Mouse (Mus musculus) layer of hippocampus, postnatal 14 days (tissue): Measurements from ENCODE around the gene Tbxas1. TPM values are rescaled to one million over a fixed set of nuclear protein-coding genes. Genes with fewer than 3 reads are reported as not detected.

Experiments used
- DNase-seq, 2 experiments: peaks; one replicate each; pipeline ENCODE4 v3.0.0; 2021 to 2022; ENCODE audit warnings: low spot score in 2 of 2, mixed read lengths in 1 of 2
- total RNA-seq, 2 experiments: library from RNA; stranded (reverse); gene quantifications; 2 replicates each; pipeline ENCODE4 v1.2.3; 2021

Tbxas1 gene
- total RNA-seq, 2 experiments from 2014 or later, result 1.9 to 3.1 TPM

DNA sequence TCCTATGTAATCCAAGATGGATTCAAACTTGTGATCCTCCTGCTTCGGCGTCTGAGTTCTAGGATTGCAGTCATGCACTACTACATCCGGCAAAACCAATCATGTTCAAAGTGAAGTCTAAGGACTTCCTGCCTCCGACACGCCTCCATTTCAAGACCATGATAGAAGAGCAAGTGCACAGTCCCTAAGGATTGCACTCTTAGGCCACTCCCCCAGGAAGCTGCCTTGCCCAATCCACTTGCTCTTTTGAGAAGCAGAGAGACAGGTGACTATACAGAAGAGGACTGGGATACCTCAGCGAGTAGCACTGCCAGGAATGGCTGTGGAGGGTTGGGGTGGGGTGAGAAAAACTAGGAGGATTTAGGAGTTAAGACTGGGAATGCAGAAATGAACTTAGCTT lies 14.0 kb downstream of the Tbxas1 start:
- no peak for DNase-seq

DNA sequence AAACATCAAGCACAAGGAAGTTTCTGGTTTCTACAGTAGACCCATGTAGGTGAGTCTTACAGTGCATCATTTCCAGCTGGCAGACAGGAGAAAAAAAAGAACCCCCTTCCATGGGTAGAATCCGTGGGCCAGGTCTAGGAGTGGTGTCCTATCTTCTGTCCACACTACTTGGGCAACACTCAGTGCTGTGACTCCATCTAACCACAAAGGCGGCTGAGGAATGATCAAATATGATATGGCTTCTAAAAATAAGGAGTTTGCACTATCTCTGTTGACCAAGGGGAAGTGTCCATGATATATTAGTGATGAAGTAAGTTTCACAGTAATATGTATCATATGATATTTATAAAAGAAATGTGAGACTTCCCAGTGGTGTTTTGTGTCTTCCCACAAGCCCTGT lies 16.8 kb downstream of the Tbxas1 start:
- no peak for DNase-seq

DNA sequence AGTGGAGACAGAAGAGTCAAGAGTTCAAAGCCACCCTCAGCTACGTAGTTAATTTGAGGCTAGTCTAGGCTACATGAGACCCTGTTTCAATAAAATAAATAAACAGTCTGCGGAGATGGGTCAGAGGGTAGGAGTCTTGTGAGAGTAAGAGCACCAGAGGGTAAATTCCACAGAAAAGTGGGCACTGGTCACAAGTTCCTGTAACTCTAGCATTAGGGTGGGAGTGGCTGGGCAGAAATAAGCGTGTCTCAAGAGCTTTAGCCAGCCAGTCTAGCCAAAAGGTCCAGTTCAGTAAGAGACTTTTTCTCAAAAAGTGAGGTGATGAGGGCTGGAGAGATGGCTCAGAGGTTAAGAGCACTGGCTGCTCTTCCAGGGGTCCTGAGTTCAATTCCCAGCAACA lies 18.4 kb downstream of the Tbxas1 start:
- no peak for DNase-seq

GRCm38 (mm10) chr6:38900073-38900472 lies 24.9 kb downstream of the Tbxas1 start:
- DNase-seq, result no peak

GRCm38 (mm10) chr6:38900479-38901126 lies 25.4 kb downstream of the Tbxas1 start:
- DNase-seq, result no peak

DNA sequence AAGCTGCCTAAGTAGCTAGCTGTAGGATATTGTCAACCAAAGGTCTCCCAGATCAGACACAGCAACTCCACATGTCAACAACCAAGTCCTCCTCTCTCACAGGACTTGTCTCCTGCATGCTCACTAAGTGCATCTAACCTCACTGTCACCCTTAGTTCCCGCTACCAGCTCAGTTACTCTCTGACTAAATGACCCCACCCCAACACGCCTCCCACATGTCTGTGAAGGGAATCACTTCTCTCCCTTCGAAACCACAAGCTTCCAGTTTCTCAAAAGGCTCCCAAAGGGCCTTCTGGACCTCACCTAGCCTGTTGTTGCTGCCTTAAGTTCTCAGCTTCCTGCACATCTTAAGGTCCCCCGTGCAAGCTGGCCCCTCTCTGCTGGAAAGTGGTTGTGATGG lies 25.9 kb downstream of the Tbxas1 start:
- DNase-seq, result no peak

DNA sequence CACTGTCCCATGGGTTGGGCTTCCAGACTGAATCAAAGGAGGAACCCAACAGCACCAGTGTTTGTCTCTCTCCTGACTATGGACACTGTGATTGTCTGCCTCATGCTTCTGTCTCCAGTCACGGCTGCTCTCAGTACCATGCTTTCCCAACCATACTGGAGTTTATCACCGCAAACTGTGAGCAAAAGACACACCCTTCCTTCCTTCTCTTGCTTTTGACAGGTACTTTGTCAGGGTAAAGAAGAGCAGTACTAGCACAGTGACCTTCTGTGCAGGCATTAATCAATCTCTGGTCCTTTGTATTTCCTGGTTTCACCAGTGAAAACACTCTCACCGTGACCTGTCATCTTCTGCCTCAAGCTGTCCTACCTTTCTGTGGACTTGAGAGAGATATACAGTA lies 26.4 kb downstream of the Tbxas1 start:
- no peak for DNase-seq

GRCm38 (mm10) chr6:38902820-38903439 lies 27.7 kb downstream of the Tbxas1 start:
- no peak for DNase-seq

GRCm38 (mm10) chr6:38906005-38906404 lies 30.8 kb downstream of the Tbxas1 start:
- no peak for DNase-seq

- DNase-seq, result no peak
Observed at GRCm38 (mm10) chr6:38908401-38908800, 33.2 kb downstream of the Tbxas1 start.

- DNase-seq, result peak; percentile 29 to 50
Observed at GRCm38 (mm10) chr6:38910828-38911559, 35.8 kb downstream of the Tbxas1 start.

GRCm38 (mm10) chr6:38912121-38912660 lies 37.0 kb downstream of the Tbxas1 start:
- no peak for DNase-seq

DNA sequence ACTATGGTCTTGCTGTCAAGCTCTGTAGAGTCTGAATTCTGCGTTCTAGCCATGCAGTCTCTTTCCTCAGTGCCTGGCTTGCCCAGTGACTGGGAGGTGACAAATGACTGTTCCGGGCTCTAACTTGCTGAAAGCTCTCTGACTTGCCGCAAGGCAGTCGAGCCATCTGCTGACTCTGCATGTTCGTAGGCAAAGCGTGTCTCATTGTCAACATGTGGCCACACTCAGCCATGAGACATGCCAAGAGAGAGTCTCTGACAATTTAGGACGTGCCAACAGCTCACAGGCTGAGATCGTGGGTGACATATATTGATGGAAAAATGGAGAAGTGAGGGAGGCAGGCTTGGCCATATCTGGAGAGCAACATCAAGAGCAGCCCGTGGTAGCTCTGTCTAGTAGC lies 37.6 kb downstream of the Tbxas1 start:
- peak in 1 of 2 experiments; percentile 43 for DNase-seq

DNA sequence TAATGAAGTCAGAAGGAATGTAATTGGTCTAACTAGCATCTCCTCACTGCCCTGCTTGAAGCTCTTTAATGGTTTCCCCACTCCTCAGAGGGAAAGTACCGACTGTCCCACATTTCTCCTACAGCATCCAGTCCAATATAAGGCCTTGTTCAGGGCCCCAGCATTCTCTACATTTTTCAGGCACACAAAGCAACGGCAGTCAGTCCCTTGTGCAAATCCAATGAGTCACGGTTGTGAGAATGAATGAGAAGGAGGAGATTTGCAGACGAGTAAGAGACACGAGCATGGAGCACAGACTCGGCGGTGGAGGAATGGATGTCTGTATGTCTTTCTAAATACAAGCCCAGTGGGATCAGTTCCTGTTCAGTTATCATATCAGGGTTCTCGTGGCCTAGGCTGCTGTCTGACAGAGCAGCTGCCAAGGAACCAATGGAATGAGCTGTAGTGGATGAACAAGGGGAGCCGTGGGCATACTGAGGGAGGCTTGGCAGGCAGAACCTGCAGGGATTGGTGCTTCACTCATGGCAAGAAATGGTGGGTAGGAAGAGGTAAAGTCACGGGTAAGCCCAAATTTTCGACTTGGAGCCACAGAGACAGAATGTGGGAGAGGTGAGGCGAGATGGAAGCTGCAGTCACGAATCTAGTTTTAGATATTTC lies 38.3 kb downstream of the Tbxas1 start:
- DNase-seq, result no peak

DNA sequence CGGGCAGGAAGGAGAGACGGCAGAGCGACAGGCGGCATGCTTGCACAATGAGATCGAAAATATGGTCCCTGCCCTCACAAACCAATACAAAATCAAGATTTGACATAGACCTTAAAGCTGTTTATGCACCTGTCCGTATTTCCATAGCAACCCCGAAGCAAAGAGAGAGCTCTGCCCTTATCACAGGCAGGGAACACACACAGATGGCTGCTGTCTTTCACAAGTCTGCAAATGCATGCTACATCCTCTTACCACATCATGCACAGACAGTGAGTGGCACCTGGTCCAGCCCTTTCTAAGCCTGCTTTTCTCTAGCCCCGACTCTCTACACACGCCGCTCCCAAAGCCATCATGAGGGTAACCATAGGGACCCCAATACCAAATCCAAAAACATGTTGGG lies 39.0 kb downstream of the Tbxas1 start:
- peak in 1 of 2 experiments; percentile 15 for DNase-seq

DNA sequence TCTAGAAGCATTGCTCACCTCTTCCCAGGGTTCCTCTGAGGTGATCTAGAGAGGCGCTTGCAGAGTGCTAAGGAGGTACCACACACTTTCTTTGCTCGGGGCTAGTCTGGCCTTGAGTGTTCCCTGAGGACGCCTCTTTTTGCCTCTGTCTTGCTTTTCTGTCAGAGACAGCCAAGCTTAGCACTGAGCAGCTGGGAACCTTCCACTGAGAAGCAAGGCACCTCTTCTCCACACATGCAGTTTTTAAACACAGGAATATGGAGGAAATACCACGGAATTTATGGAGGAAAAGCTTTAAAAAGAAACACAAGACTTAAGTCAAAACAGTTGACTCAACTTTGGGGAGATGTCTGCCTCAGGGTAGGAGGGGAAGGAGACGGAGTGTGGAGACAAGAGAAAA lies 40.6 kb downstream of the Tbxas1 start:
- DNase-seq, result no peak

GRCm38 (mm10) chr6:38916571-38916970 lies 41.4 kb downstream of the Tbxas1 start:
- no peak for DNase-seq

- no peak for DNase-seq
Observed at GRCm38 (mm10) chr6:38917415-38917814, 42.2 kb downstream of the Tbxas1 start.

DNA sequence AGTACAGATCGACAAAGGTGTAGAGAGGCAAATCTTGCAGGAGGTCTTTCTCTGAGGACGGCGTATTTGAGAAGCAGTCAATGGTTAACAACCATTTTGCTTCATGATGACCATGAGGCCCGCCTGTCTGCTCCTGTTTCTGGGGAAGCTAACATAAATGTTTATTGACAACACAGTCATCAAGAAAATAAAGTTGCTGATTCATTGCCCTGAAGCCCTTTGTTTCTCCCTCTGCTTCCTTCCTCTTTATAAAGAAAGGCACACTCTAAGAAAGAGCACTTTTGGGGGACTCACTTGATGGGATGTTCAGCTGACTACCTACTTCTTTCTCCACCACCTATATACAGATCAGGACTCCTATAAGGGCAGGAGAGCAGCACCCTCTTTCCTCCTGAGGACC lies 43.5 kb downstream of the Tbxas1 start:
- no peak for DNase-seq

DNA sequence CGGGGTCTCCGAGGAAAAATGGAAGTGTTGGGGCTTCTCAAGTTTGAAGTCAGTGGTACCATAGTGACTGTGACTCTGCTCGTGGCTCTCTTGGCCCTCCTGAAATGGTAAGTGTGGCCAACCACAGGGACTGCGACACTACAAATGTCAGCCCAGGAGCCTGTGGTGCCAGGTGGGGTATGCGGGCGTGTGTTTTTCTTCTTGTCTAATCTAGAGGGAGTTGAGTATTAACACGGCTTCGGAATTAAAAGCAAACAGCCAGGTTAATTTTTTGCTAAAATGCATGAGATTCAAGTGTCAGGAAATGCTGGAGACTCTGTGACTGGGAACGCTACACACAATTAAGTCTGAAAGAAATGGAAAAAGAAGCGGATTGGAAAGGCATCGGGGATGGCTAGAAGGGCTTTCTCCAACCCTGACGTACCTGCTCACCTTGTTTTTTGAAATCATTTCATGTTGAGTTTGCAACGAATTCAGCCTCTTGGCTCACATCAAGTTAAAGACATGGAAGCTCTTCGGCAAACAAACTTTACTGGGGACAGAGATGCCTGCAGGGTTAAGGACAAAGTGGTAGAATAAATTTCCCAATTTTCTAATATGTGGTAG lies 44.0 kb downstream of the Tbxas1 start:
- no peak for DNase-seq

DNA sequence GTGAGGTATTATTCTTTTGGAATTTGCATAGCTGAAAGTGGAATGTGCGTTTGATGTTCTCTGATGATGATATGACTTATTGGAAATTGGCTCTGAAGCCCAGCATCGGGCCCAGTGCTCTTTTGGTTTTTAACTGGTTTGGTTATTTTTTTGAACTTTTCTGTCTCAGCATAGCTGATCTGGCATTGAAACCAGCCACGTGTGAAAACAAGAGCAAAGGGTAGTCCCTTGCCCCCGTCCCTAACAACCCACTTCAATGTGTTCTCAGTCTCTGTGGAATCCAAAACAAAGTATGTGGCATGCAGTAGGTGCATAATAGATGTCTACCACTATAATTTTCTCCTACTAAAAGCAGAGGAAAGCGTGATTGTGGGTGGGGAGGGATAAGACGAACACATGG lies 44.9 kb downstream of the Tbxas1 start:
- no peak for DNase-seq
